Mouse (Mus musculus): ENCODE measurements at regions not wholly inside any gene's neighbourhood (a gene's known extent, or its start where the extent isn't known, plus 50 kb on each side); places are given as distances from the start of the nearest gene placed in this dataset.

- no peaks in the 10 kb centered on the region for H3K36me3 ChIP-seq (replicated peaks in 1 of 2; ENCODE audit: control insufficient read depth in 1 of 2, insufficient read depth in 1 of 2, low read length in 1 of 2)
- H3K4me1 ChIP-seq (ENCODE audit: control insufficient read depth in 1 of 2, insufficient read depth in 2 of 2), result no peaks in the 10 kb centered on the region
- no peak overlapping the region for H3K4me3 ChIP-seq (replicated peaks in 1 of 3; ENCODE audit: low read depth in 2 of 3, low read length in 2 of 3, poor library complexity in 1 of 3)
- no peaks in the 10 kb centered on the region for H3K27me3 ChIP-seq (replicated peaks)
- no peak for DNase-seq (ENCODE audit: extremely low read depth)
- no peak overlapping the region for H3K9ac ChIP-seq (ENCODE audit: insufficient read depth, low read depth)
- no peak for TF ChIP-seq ZC3H11A (IDR thresholded peaks at IDR 0.05; ENCODE audit: low read depth, low read length)
- TF ChIP-seq E2F4 (IDR thresholded peaks at IDR 0.05; ENCODE audit: insufficient replicate concordance, low read depth, low read length), result no peak
- no peak for TF ChIP-seq GABPA (IDR thresholded peaks at IDR 0.05; ENCODE audit: insufficient replicate concordance, low read depth, low read length)
- no peak for TF ChIP-seq UBTF (IDR thresholded peaks at IDR 0.05; ENCODE audit: low read depth, low read length)
- no peak for TF ChIP-seq USF2 (conservative IDR thresholded peaks at IDR 0.05; ENCODE audit: low read depth, low read length)
- TF ChIP-seq MYC (IDR thresholded peaks at IDR 0.05; ENCODE audit: low read depth, low read length), result no peak
- no peak overlapping the region for H3K4me2 ChIP-seq (ENCODE audit: insufficient read depth, low read depth, poor library complexity, severe bottlenecking)
- dilution Hi-C loops (cut with MboI; ENCODE audit: extremely low pct_ligation_motif_present, extremely low pct_unique_long_range_greater_than_20kb, low sequenced_read_pairs), result no loop called here
- H3K79me2 ChIP-seq (replicated peaks; ENCODE audit: control insufficient read depth, extremely low read depth, insufficient read depth, poor library complexity, severe bottlenecking), result no peaks in the 10 kb centered on the region
- in situ Hi-C loops (cut with MboI; ENCODE audit: low pct_ligation_motif_present, low pct_unique_long_range_greater_than_20kb, low sequenced_read_pairs), result no loop called here
- no peak overlapping the region for H3K27ac ChIP-seq (ENCODE audit: insufficient read depth, low read depth)
- H3K9me3 ChIP-seq (replicated peaks; ENCODE audit: low read length), result no peaks in the 10 kb centered on the region
Observed at GRCm38 (mm10) chr8:54370501-54370900, 158.9 kb upstream of the Asb5 start.

- no peaks in the 10 kb centered on the region for H3K79me2 ChIP-seq (replicated peaks; ENCODE audit: control insufficient read depth, extremely low read depth, insufficient read depth, poor library complexity, severe bottlenecking)
- H3K9me3 ChIP-seq (replicated peaks; ENCODE audit: low read length), result no peaks in the 10 kb centered on the region
- no peaks in the 10 kb centered on the region for H3K27me3 ChIP-seq (replicated peaks)
- dilution Hi-C loops (cut with MboI; ENCODE audit: extremely low pct_ligation_motif_present, extremely low pct_unique_long_range_greater_than_20kb, low sequenced_read_pairs), result no loop called here
- no peak overlapping the region for H3K4me3 ChIP-seq (replicated peaks in 1 of 3; ENCODE audit: low read depth in 2 of 3, low read length in 2 of 3, poor library complexity in 1 of 3)
- TF ChIP-seq JUN (IDR thresholded peaks at IDR 0.05; ENCODE audit: insufficient read depth, low read depth, low read length), result no peak
- no peak for TF ChIP-seq KAT2A (IDR thresholded peaks at IDR 0.05; ENCODE audit: insufficient replicate concordance, low read length)
- TF ChIP-seq USF1 (IDR thresholded peaks at IDR 0.05; ENCODE audit: low read depth, low read length), result no peak
- no peak for TF ChIP-seq MAZ (IDR thresholded peaks at IDR 0.05; ENCODE audit: low read depth, low read length)
- no peak for TF ChIP-seq MAX (IDR thresholded peaks at IDR 0.05; ENCODE audit: low read length)
- no peak for TF ChIP-seq NELFE (IDR thresholded peaks at IDR 0.05; ENCODE audit: low read depth, low read length)
- TF ChIP-seq ZKSCAN1 (IDR thresholded peaks at IDR 0.05; ENCODE audit: borderline replicate concordance, low read depth, low read length), result no peak
- TF ChIP-seq SMC3 (IDR thresholded peaks at IDR 0.05; ENCODE audit: low read depth, low read length), result no peak
- no peak for TF ChIP-seq USF2 (conservative IDR thresholded peaks at IDR 0.05; ENCODE audit: low read depth, low read length)
- TF ChIP-seq RCOR1 (conservative IDR thresholded peaks at IDR 0.05; ENCODE audit: low read depth, low read length), result no peak
- H3K27ac ChIP-seq (ENCODE audit: insufficient read depth, low read depth), result no peak overlapping the region
- no peak overlapping the region for H3K4me2 ChIP-seq (ENCODE audit: insufficient read depth, low read depth, poor library complexity, severe bottlenecking)
- no peak overlapping the region for H3K9ac ChIP-seq (ENCODE audit: insufficient read depth, low read depth)
- H3K36me3 ChIP-seq (replicated peaks in 1 of 2; ENCODE audit: control insufficient read depth in 1 of 2, insufficient read depth in 1 of 2, low read length in 1 of 2), result no peaks in the 10 kb centered on the region
- DNase-seq (ENCODE audit: extremely low read depth), result no peak
- in situ Hi-C loops (cut with MboI; ENCODE audit: low pct_ligation_motif_present, low pct_unique_long_range_greater_than_20kb, low sequenced_read_pairs), result no loop called here
- H3K4me1 ChIP-seq (ENCODE audit: control insufficient read depth in 1 of 2, insufficient read depth in 2 of 2), result no peaks in the 10 kb centered on the region
Observed at GRCm38 (mm10) chr8:54371073-54371472, 158.3 kb upstream of the Asb5 start.
